Mouse (Mus musculus) gastrocnemius, postnatal 25 days (tissue): Measurements from ENCODE around the gene Lcn10. TPM values are rescaled to one million over a fixed set of nuclear protein-coding genes. Genes with fewer than 3 reads are reported as not detected.
"Not testable (repeated sequence)": the region's sequence is repeated elsewhere in the genome, so short reads cannot be mapped to it uniquely, and the experiment has no call there.

Experiments used
- DNase-seq: peaks from one replicate; pipeline ENCODE4 v3.0.0; 2022
- total RNA-seq, 2 experiments: library from RNA; stranded (reverse); gene quantifications; 1 replicate in 1 of 2; 2 replicates in 1 of 2; pipeline ENCODE4 v1.2.3; 2021

The Lcn10 gene
- total RNA-seq, 2 experiments from 2014 or later = not detected

DNA sequence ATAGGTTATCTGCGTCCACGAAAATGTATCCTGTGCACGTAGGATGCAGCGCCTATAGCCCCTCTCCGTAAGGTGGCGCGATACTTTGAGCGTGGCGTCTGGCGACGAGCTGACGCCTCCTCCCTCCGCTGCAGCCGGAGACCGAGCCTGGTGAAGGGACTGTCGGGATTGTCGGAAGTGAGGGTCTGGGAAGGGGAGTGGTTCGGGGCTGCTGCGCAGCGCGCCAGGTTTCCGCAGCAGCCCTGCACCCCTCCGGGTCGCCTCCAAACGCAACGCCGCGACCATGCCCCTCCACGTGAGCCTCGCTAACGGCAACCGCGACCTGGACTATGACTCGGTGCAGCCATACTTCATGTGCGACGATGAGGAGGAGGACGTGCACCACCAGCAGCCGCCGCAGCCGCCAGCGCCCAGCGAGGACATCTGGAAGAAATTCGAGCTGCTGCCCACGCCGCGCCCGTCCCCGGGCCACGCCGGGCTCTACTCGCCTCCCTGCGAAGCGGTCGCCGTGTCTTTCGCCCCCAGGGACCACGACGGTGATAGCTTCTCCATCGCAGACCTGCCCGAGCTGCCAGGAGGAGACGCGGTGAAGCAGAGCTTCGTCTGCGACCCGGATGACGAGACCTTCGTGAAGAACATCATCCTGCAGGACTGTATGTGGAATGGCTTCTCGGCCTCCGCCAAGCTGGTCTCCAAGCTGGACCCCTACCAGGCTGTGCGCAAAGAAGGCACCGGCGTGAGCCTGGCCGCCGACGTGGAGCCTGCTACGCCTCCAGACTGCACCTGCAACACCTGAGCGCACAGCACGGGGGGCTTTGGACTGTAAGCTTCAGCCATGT lies 24.3 kb downstream of the Lcn10 start, which contains the start of gene Bmyc:
Gene Bmyc (plus strand): TSS at position 97 of the 839 bp plus-strand sequence.
- DNase-seq = peak; percentile 78

- peak; percentile 42 for DNase-seq
These were observed 25.6 kb downstream of the Lcn10 start for GRCm38 (mm10) chr2:25708121-25708520.

GRCm38 (mm10) chr2:25709056-25709455 lies 26.5 kb downstream of the Lcn10 start:
- DNase-seq = not testable (repeated sequence)

DNA sequence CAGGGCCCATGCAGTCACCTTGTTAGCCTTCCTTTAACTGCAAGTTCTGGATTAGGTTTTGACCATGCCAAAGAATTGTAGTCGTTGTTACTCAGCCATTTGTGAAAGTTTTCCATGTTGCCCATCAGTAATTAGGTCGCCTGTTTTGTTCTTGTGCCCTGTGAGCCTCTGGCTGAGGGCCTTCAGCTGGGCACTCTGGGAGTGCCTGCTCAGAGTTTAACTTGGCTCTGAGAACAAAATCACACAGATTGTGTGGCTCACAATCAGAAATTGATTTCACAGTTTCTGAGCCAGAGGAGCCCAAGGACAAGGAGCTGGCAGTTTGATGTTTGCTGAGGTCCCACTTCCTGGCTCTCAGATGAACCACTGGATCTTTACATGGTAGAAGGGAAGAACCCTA lies 27.3 kb downstream of the Lcn10 start:
- not testable (repeated sequence) for DNase-seq

DNA sequence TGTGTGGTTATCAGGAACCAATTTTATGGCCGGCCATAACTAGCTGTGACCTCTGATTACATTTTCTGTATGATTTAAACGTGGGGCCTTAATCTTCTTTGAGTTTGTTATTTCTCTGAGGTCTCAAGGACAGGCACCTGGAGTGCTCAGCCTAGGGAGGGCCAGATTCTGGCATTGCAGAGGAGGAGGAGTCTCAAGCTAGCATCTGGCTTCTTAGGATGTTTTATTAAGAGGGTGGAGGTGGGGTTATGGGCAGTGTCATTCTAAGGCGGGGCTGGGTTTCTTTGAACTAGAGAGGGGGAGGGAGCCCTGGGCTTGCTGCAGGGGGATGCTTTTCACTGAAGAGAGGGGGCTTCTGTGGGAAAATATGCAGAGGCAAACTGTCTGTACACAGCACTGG lies 29.1 kb downstream of the Lcn10 start:
- not testable (repeated sequence) for DNase-seq

DNA sequence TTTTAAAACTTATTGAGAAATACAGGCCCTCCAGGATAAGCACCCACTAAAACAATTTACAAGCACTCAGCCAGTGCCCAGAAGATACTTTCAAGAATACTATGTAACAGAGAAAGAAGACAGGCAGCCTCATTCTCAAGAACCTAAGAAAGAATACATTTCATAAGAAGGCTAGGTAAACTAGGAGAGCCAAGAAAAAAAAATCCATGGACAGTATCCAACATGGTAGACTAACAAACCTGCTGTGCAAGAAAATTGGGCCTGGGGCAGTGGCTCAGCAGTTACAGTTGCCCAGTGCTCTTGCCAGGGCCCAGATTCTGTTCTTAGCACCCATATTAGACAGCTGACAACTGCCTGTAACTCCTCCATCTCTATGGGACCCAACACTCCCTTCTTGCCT lies 34.7 kb downstream of the Lcn10 start:
- DNase-seq = no peak

GRCm38 (mm10) chr2:25733199-25733930 lies 50.8 kb downstream of the Lcn10 start:
- DNase-seq = no peak

Other genes starting within 250 kb of the Lcn10 start
- gene Clic3, start 225.9 kb upstream of the Lcn10 start, total RNA-seq = under 1 TPM; 0.35 to 0.64 TPM
- 10 to 100 TPM; 13.7 to 16.2 TPM for gene Paxx, start 221.6 kb upstream of the Lcn10 start, total RNA-seq
- not detected for gene Ptgds, start 212.7 kb upstream of the Lcn10 start, total RNA-seq
- gene Lcn12, start 188.8 kb upstream of the Lcn10 start, total RNA-seq = not detected
- 10 to 100 TPM; 77.2 to 77.4 TPM for gene Fbxw5, start 182.0 kb upstream of the Lcn10 start, total RNA-seq
- gene C8g, start 181.0 kb upstream of the Lcn10 start, total RNA-seq = 1 to 10 TPM in 1 of 2 experiments, under 1 TPM in 1; 0.86 to 1.3 TPM
- gene Traf2, start 135.8 kb upstream of the Lcn10 start, total RNA-seq = 10 to 100 TPM; 10.5 to 10.9 TPM
- gene Edf1, start 124.9 kb upstream of the Lcn10 start, total RNA-seq = 100 to 1,000 TPM; 142 to 162 TPM
- 1 to 10 TPM; 1.7 to 3.2 TPM for gene Mamdc4, start 107.9 kb upstream of the Lcn10 start, total RNA-seq
- 10 to 100 TPM; 50.1 to 53.7 TPM for gene Phpt1, start 107.5 kb upstream of the Lcn10 start, total RNA-seq
- gene Ajm1, start 101.0 kb upstream of the Lcn10 start, total RNA-seq = not detected
- 10 to 100 TPM; 63.5 to 67.8 TPM for gene Rabl6, start 74.2 kb upstream of the Lcn10 start, total RNA-seq
- gene Ccdc183, start 65.0 kb upstream of the Lcn10 start, total RNA-seq = not detected
- 10 to 100 TPM; 15.2 to 16.4 TPM for gene Tmem141, start 60.7 kb upstream of the Lcn10 start, total RNA-seq
- gene Fcna, start 54.7 kb upstream of the Lcn10 start, total RNA-seq = 1 to 10 TPM; 3.9 to 8.5 TPM
- 10 to 100 TPM in 1 of 2 experiments, 1 to 10 TPM in 1; 5.7 to 20.3 TPM for gene Lcn8, start 29.6 kb upstream of the Lcn10 start, total RNA-seq
- gene Lcn5, start 24.8 kb upstream of the Lcn10 start, total RNA-seq = not detected
- gene Lcn6, start 5.9 kb upstream of the Lcn10 start, total RNA-seq = not detected
- gene Obp2a, start 17.3 kb downstream of the Lcn10 start, total RNA-seq = not detected
- gene Bmyc, start 24.0 kb downstream of the Lcn10 start, total RNA-seq = 10 to 100 TPM in 1 of 2 experiments, 1 to 10 TPM in 1; 8.4 to 11.2 TPM
- not detected for gene Obp2b, start 54.3 kb downstream of the Lcn10 start, total RNA-seq
- not detected for gene Lcn3, start 82.8 kb downstream of the Lcn10 start, total RNA-seq
- gene Lcn11, start 94.3 kb downstream of the Lcn10 start, total RNA-seq = not detected
- gene Gm13539, start 99.5 kb downstream of the Lcn10 start, total RNA-seq = not detected
- gene Glt6d1, start 133.1 kb downstream of the Lcn10 start, total RNA-seq = not detected
- not detected for gene Lcn9, start 140.4 kb downstream of the Lcn10 start, total RNA-seq
- gene Sohlh1, start 164.5 kb downstream of the Lcn10 start, total RNA-seq = not detected
- under 1 TPM in 1 of 2 experiments, not detected in 1; 0.27 TPM for gene Kcnt1, start 181.0 kb downstream of the Lcn10 start, total RNA-seq